Mouse (Mus musculus) stomach, embryonic 14.5 days (tissue): ENCODE measurements around the gene Dph3. TPM values are rescaled to one million over a fixed set of nuclear protein-coding genes. Genes with fewer than 3 reads are reported as not detected.

ENCODE experiments used
- ATAC-seq: fragments of 200-750 bp; cut with Nextera tagmentation; 2 replicates; pipeline ENCODE4 v1.8.0; 2017; ENCODE audit warnings: low read depth, moderate TSS enrichment; ENCODE audit not compliant: insufficient number of reproducible peaks, insufficient read depth, low FRiP score
- H3K27ac ChIP-seq: fragments of 300-500 bp; sonication (generic); 2 replicates; pipeline ENCODE4 v1.5.1; 2014; ENCODE audit warnings: mild to moderate bottlenecking, low read length, moderate library complexity, mixed read lengths
- H3K27me3 ChIP-seq: fragments of 300-500 bp; sonication (generic); 2 replicates; pipeline ENCODE4 v1.6.1; 2014; ENCODE audit warnings: low read length, control low read depth, mixed read lengths; ENCODE audit not compliant: control insufficient read depth, insufficient read depth
- H3K36me3 ChIP-seq: fragments of 300-500 bp; sonication (generic); 2 replicates; pipeline ENCODE4 v1.6.1; 2014; ENCODE audit warnings: mild to moderate bottlenecking, control low read depth, low read length, moderate library complexity, mixed read lengths; ENCODE audit not compliant: control insufficient read depth, insufficient read depth
- H3K4me1 ChIP-seq: fragments of 300-500 bp; sonication (generic); 2 replicates; pipeline ENCODE4 v1.6.1; 2014; ENCODE audit warnings: low read length, control low read depth, mixed read lengths; ENCODE audit not compliant: control insufficient read depth, insufficient read depth
- H3K4me2 ChIP-seq: fragments of 300-500 bp; sonication (generic); replicated peaks from 2 replicates; pipeline ENCODE4 v1.6.1; 2014; ENCODE audit warnings: low read depth, low read length, control low read depth
- H3K4me3 ChIP-seq: fragments of 300-500 bp; sonication (generic); 2 replicates; pipeline ENCODE4 v1.5.1; 2014; ENCODE audit warnings: low read depth, low read length, control low read depth
- H3K9ac ChIP-seq: fragments of 300-500 bp; sonication (generic); replicated peaks from 2 replicates; pipeline ENCODE4 v1.6.1; 2014; ENCODE audit warnings: low read depth, mild to moderate bottlenecking, control low read depth, low read length, moderate library complexity, mixed read lengths
- H3K9me3 ChIP-seq: fragments of 300-500 bp; sonication (generic); 2 replicates; pipeline ENCODE4 v1.6.1; 2016; ENCODE audit warnings: low read depth, low read length, control low read depth; ENCODE audit not compliant: control insufficient read depth
- WGBS: fragments of 180-500 bp; shearing (Covaris S2); extraction: QIAGEN DNeasy Blood & Tissue Kit; methylation state at CpG from one replicate; pipeline ENCODE4 v1.1.7; 2014; 5-methylcytosine and 5-hydroxymethylcytosine counted together
- polyA plus RNA-seq: library from polyadenylated mRNA; unstranded; fragments of >200 nt; fragmentation: Nextera tagmentation; extraction: Ambion mirVana; gene quantifications from 2 replicates; pipeline ENCODE4 v1.2.1, GENCODE M21; 2014

The Dph3 gene
- polyA plus RNA-seq, 1 experiment from 2014 or later, result 98.3 TPM

- ATAC-seq, result no peak
- WGBS, result 81% methylated on average over 10 of the region's 10 CpGs
- H3K36me3 ChIP-seq, result peaks cover 15% of the 10 kb centered on the region
These were observed 4.5 kb downstream of the Dph3 start for GRCm38 (mm10) chr14:32081026-32081425.

DNA sequence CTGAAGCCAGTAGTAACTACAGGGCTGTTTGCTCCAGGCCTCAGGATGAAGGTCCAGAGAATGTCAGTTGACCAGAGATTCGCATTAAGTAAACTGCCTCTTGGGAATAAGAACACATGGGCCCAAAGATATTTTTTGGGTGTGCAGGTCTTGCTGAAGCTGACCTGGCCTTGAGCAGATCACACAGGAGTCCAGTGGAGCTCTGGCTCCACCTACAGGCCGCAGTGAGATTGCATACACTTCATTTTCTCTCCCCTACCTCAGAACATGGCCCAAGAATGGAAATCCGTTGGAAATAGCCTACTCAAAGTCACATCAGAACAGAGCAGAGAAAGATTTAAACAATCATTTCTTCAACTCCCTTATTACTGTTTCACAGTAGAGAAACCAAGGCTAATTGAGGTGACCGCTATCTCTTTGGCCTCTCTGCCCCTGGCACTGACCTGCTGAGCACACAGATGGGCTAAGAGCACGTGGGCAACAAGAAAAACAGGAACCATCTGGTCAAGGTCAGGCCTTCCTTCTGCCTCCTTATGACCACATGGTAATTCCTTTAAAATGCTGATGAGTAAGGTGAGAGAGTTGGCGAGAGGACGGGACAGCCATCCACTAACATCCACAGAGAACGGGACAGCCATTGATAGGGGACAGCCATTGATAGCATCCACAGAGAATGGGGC is 8.5 kb downstream of the Dph3 start:
- no peak overlapping the region for H3K4me2 ChIP-seq
- H3K27me3 ChIP-seq, result no peaks in the 10 kb centered on the region
- no peaks in the 10 kb centered on the region for H3K9me3 ChIP-seq
- no peak overlapping the region for H3K27ac ChIP-seq
- H3K4me3 ChIP-seq, result no peak overlapping the region
- WGBS, result 47% methylated on average over 8 of the region's 8 CpGs
- H3K9ac ChIP-seq, result no peak overlapping the region
- ATAC-seq, result no peak
- H3K36me3 ChIP-seq, result peaks cover 6% of the 10 kb centered on the region; the same call in 1 of the 2 replicates
- H3K4me1 ChIP-seq, result no peaks in the 10 kb centered on the region

More at GRCm38 (mm10) chr14:32081026-32081425, 4.5 kb downstream of the Dph3 start:
- no peak overlapping the region for H3K4me2 ChIP-seq
- H3K9ac ChIP-seq, result no peak overlapping the region
- H3K9me3 ChIP-seq, result no peaks in the 10 kb centered on the region
- no peak overlapping the region for H3K27ac ChIP-seq
- H3K4me1 ChIP-seq, result no peaks in the 10 kb centered on the region; the same call in 1 of the 2 replicates
- no peak overlapping the region for H3K4me3 ChIP-seq
- H3K27me3 ChIP-seq, result no peaks in the 10 kb centered on the region

GRCm38 (mm10) chr14:32073901-32074300 is 11.6 kb downstream of the Dph3 start:
- no peaks in the 10 kb centered on the region for H3K4me1 ChIP-seq
- H3K4me2 ChIP-seq, result no peak overlapping the region
- H3K36me3 ChIP-seq, result no peaks in the 10 kb centered on the region
- 63% methylated on average over 7 of the region's 7 CpGs for WGBS
- no peaks in the 10 kb centered on the region for H3K27me3 ChIP-seq
- no peak overlapping the region for H3K9ac ChIP-seq
- H3K9me3 ChIP-seq, result no peaks in the 10 kb centered on the region
- no peak for ATAC-seq
- H3K27ac ChIP-seq, result no peak overlapping the region
- H3K4me3 ChIP-seq, result no peak overlapping the region

- no peak for ATAC-seq
- Histone ChIP-seq H3K27me3 (no peaks in the 10 kb centered on the region), H3K36me3 (no peaks in the 10 kb centered on the region), H3K9ac (no peak overlapping the region), H3K4me3 (no peak overlapping the region), H3K4me2 (no peak overlapping the region), H3K27ac (no peak overlapping the region), H3K4me1 (no peaks in the 10 kb centered on the region), H3K9me3 (no peaks in the 10 kb centered on the region)
- 65% methylated on average over 8 of the region's 8 CpGs for WGBS
These were observed 12.3 kb downstream of the Dph3 start for GRCm38 (mm10) chr14:32073211-32073685.

DNA sequence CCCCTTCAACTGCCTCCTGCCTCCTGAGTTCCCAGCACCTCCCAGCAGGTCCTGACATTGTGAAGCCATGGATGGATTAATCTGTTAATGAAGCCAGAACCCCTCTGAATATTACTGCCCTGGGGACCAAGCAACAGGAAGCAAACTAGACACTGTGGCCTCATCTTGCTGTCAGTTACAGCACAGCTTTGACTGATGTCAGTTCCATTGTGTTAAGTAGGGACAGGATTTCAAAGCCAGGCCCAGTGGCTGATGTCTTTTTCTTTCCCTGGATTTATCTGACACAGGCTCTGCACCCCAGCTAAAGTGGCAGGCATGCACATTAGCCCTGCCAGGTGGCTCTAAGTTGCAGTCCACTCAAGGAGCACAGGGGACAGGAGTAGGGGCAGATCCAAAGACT is 12.7 kb downstream of the Dph3 start:
- no peak overlapping the region for H3K4me3 ChIP-seq
- H3K9ac ChIP-seq, result no peak overlapping the region
- no peaks in the 10 kb centered on the region for H3K9me3 ChIP-seq
- H3K4me1 ChIP-seq, result no peaks in the 10 kb centered on the region
- H3K27ac ChIP-seq, result no peak overlapping the region
- H3K27me3 ChIP-seq, result no peaks in the 10 kb centered on the region
- no peaks in the 10 kb centered on the region for H3K36me3 ChIP-seq
- H3K4me2 ChIP-seq, result no peak overlapping the region
- no peak for ATAC-seq

GRCm38 (mm10) chr14:32061398-32061797 is 24.1 kb downstream of the Dph3 start:
- no peaks in the 10 kb centered on the region for H3K4me1 ChIP-seq
- H3K9ac ChIP-seq, result no peak overlapping the region
- ATAC-seq, result no peak
- H3K4me3 ChIP-seq, result no peak overlapping the region
- no peak overlapping the region for H3K27ac ChIP-seq
- no peaks in the 10 kb centered on the region for H3K27me3 ChIP-seq
- WGBS, result 80% methylated on average over 4 of the region's 4 CpGs
- H3K9me3 ChIP-seq, result no peaks in the 10 kb centered on the region; the same call in 1 of the 2 replicates
- no peak overlapping the region for H3K4me2 ChIP-seq
- H3K36me3 ChIP-seq, result no peaks in the 10 kb centered on the region

DNA sequence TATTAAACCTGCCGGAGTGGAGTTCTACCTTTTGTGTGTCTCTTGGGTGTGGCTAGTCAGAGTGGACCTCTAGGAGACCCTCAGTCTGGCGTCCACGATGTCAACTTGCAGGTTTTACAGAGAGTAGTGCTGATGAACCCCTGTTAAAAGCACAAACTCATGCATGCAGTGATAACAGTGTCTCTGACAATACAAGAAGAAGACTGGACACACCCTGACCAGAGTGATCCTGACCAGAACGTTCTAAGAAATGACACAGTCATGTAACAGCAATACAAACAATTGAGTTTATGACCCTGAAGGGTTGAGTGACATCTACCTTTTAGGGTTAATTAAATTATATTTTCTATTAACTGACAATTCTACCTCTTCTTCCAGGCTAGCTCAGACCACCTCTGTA is 27.9 kb downstream of the Dph3 start:
- WGBS, result 65% methylated on average over 4 of the region's 4 CpGs
- no peaks in the 10 kb centered on the region for H3K27me3 ChIP-seq

DNA sequence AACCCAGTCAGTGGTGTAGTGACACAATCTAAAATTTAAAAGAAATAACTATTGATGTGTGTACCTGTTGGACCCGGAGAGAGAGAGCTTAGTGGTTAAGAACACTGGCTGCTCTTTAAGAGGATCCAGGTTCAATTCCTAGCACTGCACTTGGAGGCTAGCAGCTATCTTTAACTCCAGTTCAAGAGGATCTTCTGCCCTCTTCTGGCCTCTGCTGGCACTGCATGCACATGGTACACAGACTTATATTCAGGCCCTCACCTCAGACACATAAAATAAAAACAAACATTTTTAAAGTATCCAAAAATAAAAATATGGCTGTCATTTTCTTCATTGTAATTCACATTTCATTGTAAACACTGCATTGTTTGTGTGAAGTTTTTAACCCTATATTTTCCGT is 28.9 kb downstream of the Dph3 start:
- no peak overlapping the region for H3K27ac ChIP-seq
- no peaks in the 10 kb centered on the region for H3K9me3 ChIP-seq
- no peak overlapping the region for H3K4me2 ChIP-seq
- no peaks in the 10 kb centered on the region for H3K36me3 ChIP-seq
- H3K27me3 ChIP-seq, result no peaks in the 10 kb centered on the region
- ATAC-seq, result no peak
- H3K9ac ChIP-seq, result no peak overlapping the region
- no peak overlapping the region for H3K4me3 ChIP-seq
- WGBS, result 96% methylated on average over 2 of the region's 2 CpGs
- H3K4me1 ChIP-seq, result no peaks in the 10 kb centered on the region

More for the DNA sequence above, 27.9 kb downstream of the Dph3 start:
- Histone ChIP-seq H3K4me3 (no peak overlapping the region), H3K9me3 (no peaks in the 10 kb centered on the region), H3K9ac (no peak overlapping the region), H3K27ac (no peak overlapping the region), H3K4me1 (no peaks in the 10 kb centered on the region), H3K36me3 (no peaks in the 10 kb centered on the region), H3K4me2 (no peak overlapping the region)
- ATAC-seq, result no peak

DNA sequence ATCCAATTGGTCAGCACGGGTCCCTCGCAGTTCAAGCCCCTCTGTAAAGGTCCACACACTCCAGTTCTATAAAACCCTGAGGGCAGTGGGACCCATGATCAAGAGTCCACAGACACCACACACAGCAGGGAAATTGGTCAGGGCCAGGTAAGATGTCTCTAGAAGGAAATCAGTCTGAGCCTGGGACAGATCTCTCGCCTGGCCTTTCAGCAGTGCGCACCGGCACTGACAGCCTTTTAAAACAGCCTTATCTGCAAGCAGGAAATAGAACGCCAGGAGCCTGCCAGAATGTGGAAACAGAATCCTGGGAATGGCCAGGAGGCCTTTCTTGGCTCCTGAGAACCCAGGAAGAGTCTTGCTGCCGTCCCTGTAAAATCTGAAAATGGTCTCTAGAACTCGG is 29.7 kb downstream of the Dph3 start:
- no peak for ATAC-seq
- Histone ChIP-seq H3K36me3 (no peaks in the 10 kb centered on the region), H3K27ac (no peak overlapping the region), H3K9ac (no peak overlapping the region), H3K27me3 (no peaks in the 10 kb centered on the region), H3K4me2 (no peak overlapping the region), H3K4me3 (no peak overlapping the region), H3K4me1 (no peaks in the 10 kb centered on the region), H3K9me3 (no peaks in the 10 kb centered on the region)
- 59% methylated on average over 8 of the region's 8 CpGs for WGBS
